Mouse (Mus musculus) stomach, embryonic 14.5 days (tissue): Measurements from ENCODE around the gene Prkx. TPM values are rescaled to one million over a fixed set of nuclear protein-coding genes. Genes with fewer than 3 reads are reported as not detected.

Experiments
- ATAC-seq: fragments of 200-750 bp; cut with Nextera tagmentation; 2 replicates; pipeline ENCODE4 v1.8.0; 2017; ENCODE audit warnings: low read depth, moderate TSS enrichment; ENCODE audit not compliant: insufficient number of reproducible peaks, insufficient read depth, low FRiP score
- H3K27ac ChIP-seq: fragments of 300-500 bp; sonication (generic); 2 replicates; pipeline ENCODE4 v1.5.1; 2014; ENCODE audit warnings: mild to moderate bottlenecking, low read length, moderate library complexity, mixed read lengths
- H3K27me3 ChIP-seq: fragments of 300-500 bp; sonication (generic); 2 replicates; pipeline ENCODE4 v1.6.1; 2014; ENCODE audit warnings: low read length, control low read depth, mixed read lengths; ENCODE audit not compliant: control insufficient read depth, insufficient read depth
- H3K36me3 ChIP-seq: fragments of 300-500 bp; sonication (generic); 2 replicates; pipeline ENCODE4 v1.6.1; 2014; ENCODE audit warnings: mild to moderate bottlenecking, control low read depth, low read length, moderate library complexity, mixed read lengths; ENCODE audit not compliant: control insufficient read depth, insufficient read depth
- H3K4me1 ChIP-seq: fragments of 300-500 bp; sonication (generic); 2 replicates; pipeline ENCODE4 v1.6.1; 2014; ENCODE audit warnings: low read length, control low read depth, mixed read lengths; ENCODE audit not compliant: control insufficient read depth, insufficient read depth
- H3K4me2 ChIP-seq: fragments of 300-500 bp; sonication (generic); replicated peaks from 2 replicates; pipeline ENCODE4 v1.6.1; 2014; ENCODE audit warnings: low read depth, low read length, control low read depth
- H3K4me3 ChIP-seq: fragments of 300-500 bp; sonication (generic); 2 replicates; pipeline ENCODE4 v1.5.1; 2014; ENCODE audit warnings: low read depth, low read length, control low read depth
- H3K9ac ChIP-seq: fragments of 300-500 bp; sonication (generic); replicated peaks from 2 replicates; pipeline ENCODE4 v1.6.1; 2014; ENCODE audit warnings: low read depth, mild to moderate bottlenecking, control low read depth, low read length, moderate library complexity, mixed read lengths
- H3K9me3 ChIP-seq: fragments of 300-500 bp; sonication (generic); 2 replicates; pipeline ENCODE4 v1.6.1; 2016; ENCODE audit warnings: low read depth, low read length, control low read depth; ENCODE audit not compliant: control insufficient read depth
- WGBS: fragments of 180-500 bp; shearing (Covaris S2); extraction: QIAGEN DNeasy Blood & Tissue Kit; methylation state at CpG from one replicate; pipeline ENCODE4 v1.1.7; 2014; 5-methylcytosine and 5-hydroxymethylcytosine counted together
- polyA plus RNA-seq: library from polyadenylated mRNA; unstranded; fragments of >200 nt; fragmentation: Nextera tagmentation; extraction: Ambion mirVana; gene quantifications from 2 replicates; pipeline ENCODE4 v1.2.1, GENCODE M21; 2014

Gene Prkx
- polyA plus RNA-seq = 12.8 and 13.9 TPM in 2 replicates

DNA sequence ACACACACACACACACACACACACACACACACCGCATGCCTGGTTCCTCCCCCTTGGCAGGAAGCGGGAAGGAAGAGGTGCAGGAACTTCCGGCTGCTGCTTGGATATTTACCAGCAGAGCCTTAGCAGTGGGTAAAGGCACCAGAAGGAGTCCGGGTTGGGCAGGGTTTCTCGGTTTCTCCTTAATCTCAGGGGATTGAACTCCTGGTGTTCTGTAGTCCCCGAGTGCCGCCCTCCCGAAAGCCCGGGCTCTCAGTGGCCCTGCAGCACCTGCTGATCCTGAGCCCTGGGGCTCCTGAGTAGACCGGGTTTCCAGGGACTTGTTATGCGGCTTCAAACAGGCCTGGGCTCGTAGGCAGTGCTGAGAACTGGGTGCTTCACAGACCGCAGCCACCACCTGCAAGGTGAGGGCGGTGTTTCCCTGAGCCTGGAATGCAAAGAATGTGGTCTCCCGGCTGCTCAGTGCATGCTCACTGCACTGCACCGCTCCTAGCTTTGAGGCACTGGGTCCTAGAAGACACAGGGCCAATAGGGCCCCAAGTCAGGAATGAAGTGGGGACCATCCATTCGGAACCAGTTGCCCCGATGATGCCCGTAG lies at the start of gene Prkx:
Gene Prkx (minus strand): TSS at position 41 of the 598 bp plus-strand sequence.
- H3K9me3 ChIP-seq = no peaks in the 10 kb centered on the region
- no peaks in the 10 kb centered on the region for H3K27me3 ChIP-seq
- H3K36me3 ChIP-seq = no peaks in the 10 kb centered on the region
- peak within 1 kb of the TSS; percentile 61 for H3K27ac ChIP-seq
- 23% methylated on average over 18 of the region's 19 CpGs for WGBS
- H3K4me3 ChIP-seq = peak within 1 kb of the TSS; percentile 47
- ATAC-seq = peak; percentile 63
- H3K9ac ChIP-seq = peak within 1 kb of the TSS; percentile 30
- no peaks in the 10 kb centered on the region for H3K4me1 ChIP-seq
- peak within 1 kb of the TSS; percentile 47 for H3K4me2 ChIP-seq

DNA sequence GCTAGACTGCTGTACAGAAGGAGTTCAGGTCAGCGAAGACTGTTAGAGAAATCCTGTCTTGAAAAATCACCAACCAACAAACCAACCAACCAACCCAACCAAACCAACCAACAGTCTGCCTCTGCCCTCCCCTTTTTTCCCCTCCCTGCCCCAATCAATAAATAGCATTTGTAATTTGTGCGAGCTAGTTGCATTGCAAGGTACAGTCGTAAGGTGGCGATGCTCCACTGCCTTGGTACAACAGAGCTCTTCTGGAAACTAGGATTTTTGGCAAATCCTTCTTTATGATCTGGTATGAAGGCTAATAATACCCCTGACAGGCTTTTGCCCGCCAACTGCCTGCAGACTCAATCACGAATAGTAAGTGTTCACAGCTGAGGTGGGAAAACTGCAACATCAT lies 16.0 kb upstream of the Prkx start:
- Histone ChIP-seq H3K27ac (no peak overlapping the region), H3K4me2 (no peak overlapping the region), H3K9ac (no peak overlapping the region), H3K4me3 (no peak overlapping the region), H3K4me1 (no peaks in the 10 kb centered on the region), H3K27me3 (no peaks in the 10 kb centered on the region), H3K36me3 (no peaks in the 10 kb centered on the region), H3K9me3 (no peaks in the 10 kb centered on the region)
- 50% methylated on average over 6 of the region's 6 CpGs for WGBS
- ATAC-seq = no peak

GRCm38 (mm10) chrX:77810608-77811206 lies 14.6 kb upstream of the Prkx start:
- H3K27ac ChIP-seq = peak overlapping the region; percentile 66; the same call in 1 of the 2 replicates
- H3K9ac ChIP-seq = no peak overlapping the region
- no peaks in the 10 kb centered on the region for H3K27me3 ChIP-seq
- 19% methylated on average over 17 of the region's 17 CpGs for WGBS
- peak overlapping the region; percentile 27 for H3K4me3 ChIP-seq
- no peaks in the 10 kb centered on the region for H3K9me3 ChIP-seq
- H3K4me1 ChIP-seq = no peaks in the 10 kb centered on the region
- H3K4me2 ChIP-seq = peak overlapping the region; percentile 30; the same call in 1 of the 2 replicates
- H3K36me3 ChIP-seq = no peaks in the 10 kb centered on the region
- peak; percentile 78; the same call in 1 of the 2 replicates for ATAC-seq

- ATAC-seq = no peak
- Histone ChIP-seq H3K9me3 (no peaks in the 10 kb centered on the region), H3K4me2 (no peak overlapping the region), H3K27me3 (no peaks in the 10 kb centered on the region), H3K4me1 (no peaks in the 10 kb centered on the region), H3K4me3 (no peak overlapping the region), H3K36me3 (no peaks in the 10 kb centered on the region), H3K9ac (no peak overlapping the region), H3K27ac (no peak overlapping the region)
- WGBS = 24% methylated on average over 2 of the region's 2 CpGs
These were observed 12.5 kb upstream of the Prkx start for GRCm38 (mm10) chrX:77808602-77809001.

GRCm38 (mm10) chrX:77802293-77802692 lies 6.2 kb upstream of the Prkx start:
- ATAC-seq = no peak
- H3K27ac ChIP-seq = no peak overlapping the region
- H3K4me2 ChIP-seq = no peak overlapping the region
- WGBS = 69% methylated on average over 2 of the region's 2 CpGs
- no peaks in the 10 kb centered on the region for H3K36me3 ChIP-seq
- H3K9ac ChIP-seq = no peak overlapping the region
- no peak overlapping the region for H3K4me3 ChIP-seq
- H3K27me3 ChIP-seq = no peaks in the 10 kb centered on the region
- H3K9me3 ChIP-seq = no peaks in the 10 kb centered on the region
- H3K4me1 ChIP-seq = no peaks in the 10 kb centered on the region

- no peak overlapping the region for H3K9ac ChIP-seq
- H3K4me3 ChIP-seq = no peak overlapping the region
- H3K36me3 ChIP-seq = no peaks in the 10 kb centered on the region
- no peak overlapping the region for H3K4me2 ChIP-seq
- ATAC-seq = no peak
- no peaks in the 10 kb centered on the region for H3K9me3 ChIP-seq
- H3K27me3 ChIP-seq = no peaks in the 10 kb centered on the region
- H3K4me1 ChIP-seq = no peaks in the 10 kb centered on the region
- 46% methylated on average over 1 of the region's 1 CpGs for WGBS
- H3K27ac ChIP-seq = no peak overlapping the region
These were observed 5.5 kb upstream of the Prkx start for GRCm38 (mm10) chrX:77801543-77801942.

DNA sequence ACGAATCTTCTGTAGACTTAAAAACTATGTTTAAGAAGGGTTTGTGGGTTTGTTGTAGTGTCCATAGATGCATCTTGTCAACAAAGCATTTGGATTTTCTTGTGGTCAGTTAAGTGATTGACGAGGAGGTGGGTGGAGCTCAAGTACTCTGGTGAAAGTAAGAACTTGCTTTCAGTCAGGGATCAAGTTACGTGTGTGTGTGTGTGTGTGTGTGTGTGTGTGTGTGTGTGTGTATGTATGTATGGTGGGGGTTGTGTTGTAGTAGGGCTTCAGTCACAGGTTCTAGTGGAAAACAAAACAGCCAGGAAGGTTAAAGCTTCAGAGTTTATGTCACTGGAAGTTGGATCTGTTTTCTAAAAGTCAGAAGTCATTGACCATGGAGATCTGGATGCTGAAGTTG lies 3.5 kb upstream of the Prkx start:
- H3K4me3 ChIP-seq = no peak overlapping the region
- no peak overlapping the region for H3K27ac ChIP-seq
- H3K9ac ChIP-seq = no peak overlapping the region
- H3K9me3 ChIP-seq = no peaks in the 10 kb centered on the region
- no peak overlapping the region for H3K4me2 ChIP-seq
- 72% methylated on average over 3 of the region's 3 CpGs for WGBS
- ATAC-seq = no peak
- H3K4me1 ChIP-seq = no peaks in the 10 kb centered on the region
- H3K27me3 ChIP-seq = no peaks in the 10 kb centered on the region
- H3K36me3 ChIP-seq = no peaks in the 10 kb centered on the region

DNA sequence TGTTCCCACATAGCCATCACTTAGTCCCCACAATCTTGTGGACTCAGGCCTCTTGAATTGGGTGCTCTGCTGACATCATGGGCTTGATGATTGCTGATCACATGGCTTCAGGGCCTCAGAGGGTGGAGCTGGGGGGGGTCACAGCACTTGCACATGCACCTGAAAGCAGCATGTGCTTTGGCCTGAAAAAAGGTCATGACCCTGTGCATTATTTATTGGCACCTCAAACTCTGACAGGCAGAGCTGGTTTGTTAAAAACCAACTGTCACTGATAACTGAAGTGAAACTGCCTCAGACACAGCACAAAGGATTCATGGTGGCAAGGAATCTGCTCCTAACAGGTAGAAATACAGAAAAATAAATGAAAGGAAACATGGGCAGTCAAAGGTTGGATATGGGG lies 1.7 kb upstream of the Prkx start:
- Histone ChIP-seq H3K4me3 (no peak overlapping the region), H3K9me3 (no peaks in the 10 kb centered on the region), H3K4me2 (no peak overlapping the region)

GRCm38 (mm10) chrX:77796916-77797315 lies 838 bp upstream of the Prkx start:
- WGBS = 50% methylated on average over 1 of the region's 1 CpGs
- H3K27ac ChIP-seq = no peak overlapping the region
- no peak overlapping the region for H3K9ac ChIP-seq
- H3K4me3 ChIP-seq = peak overlapping the region; percentile 47; the same call in 1 of the 2 replicates
- no peaks in the 10 kb centered on the region for H3K27me3 ChIP-seq
- no peaks in the 10 kb centered on the region for H3K9me3 ChIP-seq
- no peak for ATAC-seq
- H3K4me2 ChIP-seq = peak overlapping the region; percentile 44
- H3K4me1 ChIP-seq = no peaks in the 10 kb centered on the region
- H3K36me3 ChIP-seq = no peaks in the 10 kb centered on the region

More for the DNA sequence above, 1.7 kb upstream of the Prkx start:
- ATAC-seq = no peak
- no peaks in the 10 kb centered on the region for H3K4me1 ChIP-seq
- H3K27ac ChIP-seq = no peak overlapping the region
- H3K27me3 ChIP-seq = no peaks in the 10 kb centered on the region
- no peak overlapping the region for H3K9ac ChIP-seq
- H3K36me3 ChIP-seq = no peaks in the 10 kb centered on the region
